Mouse (Mus musculus): ENCODE measurements at regions not wholly inside any gene's neighbourhood (a gene's known extent, or its start where the extent isn't known, plus 50 kb on each side); places are given as distances from the start of the nearest gene placed in this dataset.

DNA sequence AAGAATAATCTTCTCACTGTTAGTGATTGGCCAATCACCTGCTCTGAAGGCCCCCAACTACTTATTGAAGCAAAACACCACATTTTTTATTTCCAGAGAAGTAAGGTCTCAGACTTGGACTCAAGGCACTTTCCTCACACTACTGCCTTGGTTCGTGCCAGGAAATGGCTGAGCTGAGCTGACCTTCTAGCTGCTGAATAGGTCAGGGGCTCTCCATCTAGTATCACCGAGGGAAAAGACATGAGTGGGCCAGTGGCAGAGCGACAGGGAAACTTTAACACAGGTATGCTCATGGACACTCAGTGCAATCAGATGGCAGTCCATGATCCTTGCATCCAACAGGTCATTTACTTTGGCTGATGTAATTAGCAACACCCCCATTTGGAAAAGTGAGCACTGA is 635.3 kb downstream of the Insc start:
- TF ChIP-seq CTCF (IDR thresholded peaks at IDR 0.05; ENCODE audit: borderline replicate concordance, insufficient read depth, low read depth, low read length) (no peak), POLR2A (IDR thresholded peaks at IDR 0.05; ENCODE audit: borderline replicate concordance, insufficient read depth, low read length) (no peak)

All from cerebellum, adult 2 months (tissue).